Mouse (Mus musculus) ES-E14 (cell line): ENCODE data around the gene Dnase2a. TPM values are rescaled to one million over a fixed set of nuclear protein-coding genes. Genes with fewer than 3 reads are reported as not detected.

Experiments
- DNase-seq: peaks from one replicate; pipeline ENCODE4 v3.0.0-alpha.2; 2013; ENCODE audit warnings: low read depth, low spot score
- H3K27ac ChIP-seq: 2 replicates; pipeline ENCODE4 v1.5.1; 2012; ENCODE audit warnings: low read depth, mild to moderate bottlenecking, low read length, moderate library complexity, mixed read lengths; ENCODE audit not compliant: poor library complexity, insufficient read depth, severe bottlenecking
- H3K36me3 ChIP-seq: 2 replicates; pipeline ENCODE4 v1.6.1; 2012; ENCODE audit warnings: mild to moderate bottlenecking, low read length, moderate library complexity, mixed read lengths; ENCODE audit not compliant: control insufficient read depth, poor library complexity, insufficient read depth, severe bottlenecking
- H3K4me1 ChIP-seq, 2 experiments: fragments of 150-350 bp in 1 of 2; sonication (generic) in 1 of 2; 2 replicates each; pipeline ENCODE4 v1.6.1; 2012; ENCODE audit warnings: low read length in 2 of 2, mild to moderate bottlenecking in 1 of 2, mixed read lengths in 1 of 2; ENCODE audit not compliant: control insufficient read depth in 2 of 2, insufficient read depth in 2 of 2, poor library complexity in 1 of 2
- H3K4me3 ChIP-seq, 2 experiments: fragments of 150-350 bp in 1 of 2; sonication (generic) in 1 of 2; 2 replicates each; pipeline ENCODE4 v1.5.1; 2012; ENCODE audit warnings: low read length in 2 of 2, low read depth in 1 of 2, mild to moderate bottlenecking in 1 of 2, mixed read lengths in 1 of 2; ENCODE audit not compliant: insufficient read depth in 1 of 2, poor library complexity in 1 of 2, severe bottlenecking in 1 of 2
- H3K9ac ChIP-seq: 2 replicates; pipeline ENCODE4 v1.6.1; 2012; ENCODE audit warnings: low read depth, mild to moderate bottlenecking, low read length, mixed read lengths; ENCODE audit not compliant: poor library complexity, insufficient read depth, severe bottlenecking
- H3K9me3 ChIP-seq: fragments of 150-350 bp; sonication (generic); 2 replicates; pipeline ENCODE4 v1.6.1; 2012; ENCODE audit warnings: low read depth, mild to moderate bottlenecking, low read length; ENCODE audit not compliant: control insufficient read depth, insufficient read depth
- CHD2 ChIP-seq: IDR thresholded peaks from 2 replicates; pipeline ENCODE4 v1.6.1; 2014; ENCODE audit warnings: mild to moderate bottlenecking, low read depth, low read length, inconsistent platforms
- HCFC1 ChIP-seq: IDR thresholded peaks from 2 replicates; pipeline ENCODE4 v1.6.1; 2012; ENCODE audit warnings: low read length, inconsistent platforms, borderline replicate concordance; ENCODE audit not compliant: insufficient read depth
- MAFK ChIP-seq: IDR thresholded peaks from 2 replicates; pipeline ENCODE4 v1.6.1; 2014; ENCODE audit warnings: mild to moderate bottlenecking, low read depth, low read length, inconsistent platforms; ENCODE audit not compliant: insufficient read depth
- ZC3H11A ChIP-seq: IDR thresholded peaks from 2 replicates; pipeline ENCODE4 v1.6.1; 2012; ENCODE audit warnings: low read depth, mild to moderate bottlenecking, inconsistent platforms, low read length, borderline replicate concordance
- ZNF384 ChIP-seq: IDR thresholded peaks from 2 replicates; pipeline ENCODE4 v1.6.1; 2012; ENCODE audit warnings: low read depth, low read length, inconsistent platforms
- in situ Hi-C, 2 experiments: fragments of 600-800 bp; cut with MboI; formaldehyde crosslinking; loops; one replicate each; pipeline ENCODE4 v1.15.1; 2025; ENCODE audit warnings: low sequenced_read_pairs in 2 of 2, inconsistent platforms in 1 of 2; ENCODE audit not compliant: unreplicated experiment in 2 of 2
- total RNA-seq: library from RNA; depleted of rRNA; stranded (reverse); fragments of 300-350 nt; gene quantifications from 2 replicates; pipeline ENCODE4 v1.2.3, GENCODE M21; 2012; rRNA removed

Dnase2a gene
- 23.7 and 29.5 TPM in 2 replicates for total RNA-seq

- in situ Hi-C loops = no loop called here
- peaks cover 0 to 15% of the 10 kb centered on the region in 2 experiments; a peak in 2 of 4 replicates for H3K4me1 ChIP-seq
- no peak for TF ChIP-seq HCFC1
- TF ChIP-seq MAFK = 0 out of 2 replicates have a peak, but pooled peaks have one; percentile 31
- no peaks in the 10 kb centered on the region for H3K9me3 ChIP-seq
- peak within 1 kb of the TSS; percentile 77 to 89 for H3K4me3 ChIP-seq
- H3K9ac ChIP-seq = peak within 1 kb of the TSS; percentile 92
- H3K27ac ChIP-seq = peak within 1 kb of the TSS; percentile 66
- H3K36me3 ChIP-seq = peaks cover 9% of the 10 kb centered on the region
- peak; percentile 99 for DNase-seq
Measured at GRCm38 (mm10) chr8:84908421-84909161, at the start of gene Dnase2a. Gene Dnase2a, plus strand, starts transcription at chr8:84908560.

- DNase-seq = peak; percentile 62
- Histone ChIP-seq H3K4me3 (peak within 1 kb of the TSS; percentile 64 to 68), H3K9ac (peak within 1 kb of the TSS; percentile 67), H3K4me1 (0 out of 4 replicates have a peak, but pooled peaks cover 0 to 2% of the 10 kb centered on the region in 2 experiments), H3K27ac (0 out of 2 replicates have a peak within 1 kb of the TSS, but pooled peaks have one; percentile 33), H3K9me3 (no peaks in the 10 kb centered on the region), H3K36me3 (peaks cover 30% of the 10 kb centered on the region)
- in situ Hi-C loops = no loop called here
- no peak for TF ChIP-seq CHD2
- TF ChIP-seq ZNF384 = no peak
Measured at GRCm38 (mm10) chr8:84871376-84872308, 36.7 kb upstream of the Dnase2a start, which contains the start of gene Syce2. Gene Syce2, plus strand, starts transcription at chr8:84872111.

GRCm38 (mm10) chr8:84872309-84872965 lies 35.9 kb upstream of the Dnase2a start:
- in situ Hi-C loops = no loop called here
- no peak overlapping the region for H3K27ac ChIP-seq
- TF ChIP-seq HCFC1 (no peak), ZNF384 (no peak), MAFK (no peak), ZC3H11A (no peak), CHD2 (no peak)
- H3K9me3 ChIP-seq = no peaks in the 10 kb centered on the region
- peaks cover 26% of the 10 kb centered on the region for H3K36me3 ChIP-seq
- 0 out of 4 replicates have a peak, but pooled peaks cover 0 to 2% of the 10 kb centered on the region in 2 experiments for H3K4me1 ChIP-seq
- peak overlapping the region; percentile 64 to 68 for H3K4me3 ChIP-seq
- peak; percentile 25 for DNase-seq
- peak overlapping the region; percentile 67 for H3K9ac ChIP-seq

DNA sequence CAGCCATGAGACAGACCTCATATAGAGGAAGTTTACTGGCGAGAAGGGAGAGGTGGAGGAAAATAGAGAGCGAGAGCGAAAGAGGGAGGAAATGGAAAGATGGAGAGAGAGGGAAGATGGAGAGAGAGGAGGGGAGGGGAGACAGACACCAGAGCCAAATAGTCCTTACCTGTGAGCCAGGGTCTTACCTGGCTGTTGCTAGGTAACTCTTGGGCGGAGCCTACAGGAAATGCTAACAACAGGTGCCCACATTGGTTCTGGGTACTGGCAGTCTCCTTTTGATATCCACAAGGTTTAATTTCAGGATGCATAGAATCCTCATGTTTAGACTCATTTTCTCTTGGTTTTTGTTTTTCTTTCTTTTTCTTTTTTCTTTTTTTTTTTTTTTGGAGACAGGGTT lies 35.3 kb upstream of the Dnase2a start:
- Histone ChIP-seq H3K9ac (peak overlapping the region; percentile 67), H3K4me1 (0 out of 4 replicates have a peak, but pooled peaks cover 0 to 2% of the 10 kb centered on the region in 2 experiments), H3K27ac (no peak overlapping the region), H3K4me3 (peak overlapping the region; percentile 64 to 68), H3K36me3 (peaks cover 23% of the 10 kb centered on the region), H3K9me3 (no peaks in the 10 kb centered on the region)
- DNase-seq = peak; percentile 24
- TF ChIP-seq MAFK = no peak
- no peak for TF ChIP-seq HCFC1
- no peak for TF ChIP-seq ZC3H11A
- TF ChIP-seq ZNF384 = no peak
- no peak for TF ChIP-seq CHD2
- in situ Hi-C loops = no loop called here
